Mouse (Mus musculus): ENCODE data around the gene Abhd12b. TPM values are rescaled to one million over a fixed set of nuclear protein-coding genes. Genes with fewer than 3 reads are reported as not detected.

The Abhd12b gene
- polyA plus RNA-seq, 1 experiment from 2014 or later = 0.23 TPM

- Histone ChIP-seq H3K27me3 (ENCODE audit: control insufficient read depth, insufficient read depth, low read length) (no peaks in the 10 kb centered on the region), H3K9me3 (ENCODE audit: control insufficient read depth, low read length) (no peaks in the 10 kb centered on the region), H3K36me3 (replicated peaks; ENCODE audit: control insufficient read depth, insufficient read depth) (no peaks in the 10 kb centered on the region), H3K9ac (no peak overlapping the region), H3K4me1 (replicated peaks; ENCODE audit: control insufficient read depth, insufficient read depth, low read length) (no peaks in the 10 kb centered on the region), H3K4me3 (replicated peaks; ENCODE audit: low read length) (no peak overlapping the region), H3K4me2 (replicated peaks) (no peak overlapping the region), H3K27ac (no peak overlapping the region)
- no peak for ATAC-seq (ENCODE audit: low FRiP score)
- no peak for DNase-seq (ENCODE audit: low spot score)
- WGBS = 89% methylated on average over 6 of the region's 6 CpGs
Observed at GRCm38 (mm10) chr12:70213601-70214000, 59.7 kb downstream of the Abhd12b start.

- Histone ChIP-seq H3K27me3 (ENCODE audit: control insufficient read depth, insufficient read depth, low read length) (no peaks in the 10 kb centered on the region), H3K4me1 (replicated peaks; ENCODE audit: control insufficient read depth, insufficient read depth, low read length) (no peaks in the 10 kb centered on the region), H3K9ac (no peak overlapping the region), H3K4me3 (replicated peaks; ENCODE audit: low read length) (no peak overlapping the region), H3K36me3 (replicated peaks; ENCODE audit: control insufficient read depth, insufficient read depth) (no peaks in the 10 kb centered on the region), H3K4me2 (replicated peaks) (no peak overlapping the region), H3K9me3 (ENCODE audit: control insufficient read depth, low read length) (no peaks in the 10 kb centered on the region), H3K27ac (no peak overlapping the region)
- ATAC-seq (ENCODE audit: low FRiP score) (no peak), DNase-seq (ENCODE audit: low spot score) (no peak)
- WGBS = 87% methylated on average over 8 of the region's 8 CpGs
Observed at GRCm38 (mm10) chr12:70214281-70214680, 60.3 kb downstream of the Abhd12b start.

- no peaks in the 10 kb centered on the region for H3K36me3 ChIP-seq (replicated peaks; ENCODE audit: control insufficient read depth, insufficient read depth)
- no peak overlapping the region for H3K9ac ChIP-seq
- H3K27me3 ChIP-seq (ENCODE audit: control insufficient read depth, insufficient read depth, low read length) = no peaks in the 10 kb centered on the region
- H3K4me2 ChIP-seq (replicated peaks) = no peak overlapping the region
- no peaks in the 10 kb centered on the region for H3K9me3 ChIP-seq (ENCODE audit: control insufficient read depth, low read length)
- no peak overlapping the region for H3K4me3 ChIP-seq (replicated peaks; ENCODE audit: low read length)
- WGBS = 40% methylated on average over 16 of the region's 16 CpGs
- no peak for DNase-seq (ENCODE audit: low spot score)
- ATAC-seq (ENCODE audit: low FRiP score) = no peak
- H3K27ac ChIP-seq = no peak overlapping the region
- no peaks in the 10 kb centered on the region for H3K4me1 ChIP-seq (replicated peaks; ENCODE audit: control insufficient read depth, insufficient read depth, low read length)
Observed at GRCm38 (mm10) chr12:70216229-70216800, 62.4 kb downstream of the Abhd12b start.

- Histone ChIP-seq H3K4me2 (replicated peaks) (no peak overlapping the region), H3K27ac (no peak overlapping the region), H3K4me1 (replicated peaks; ENCODE audit: control insufficient read depth, insufficient read depth, low read length) (no peaks in the 10 kb centered on the region), H3K9me3 (ENCODE audit: control insufficient read depth, low read length) (no peaks in the 10 kb centered on the region), H3K27me3 (ENCODE audit: control insufficient read depth, insufficient read depth, low read length) (no peaks in the 10 kb centered on the region), H3K4me3 (replicated peaks; ENCODE audit: low read length) (no peak overlapping the region), H3K9ac (no peak overlapping the region), H3K36me3 (replicated peaks; ENCODE audit: control insufficient read depth, insufficient read depth) (no peaks in the 10 kb centered on the region)
- DNase-seq (ENCODE audit: low spot score) (no peak), ATAC-seq (ENCODE audit: low FRiP score) (no peak)
- WGBS = 87% methylated on average over 8 of the region's 8 CpGs
Observed at GRCm38 (mm10) chr12:70218795-70219540, 65.0 kb downstream of the Abhd12b start.

- ATAC-seq (ENCODE audit: low FRiP score) (no peak), DNase-seq (ENCODE audit: low spot score) (no peak)
- Histone ChIP-seq H3K4me3 (replicated peaks; ENCODE audit: low read length) (no peak overlapping the region), H3K27me3 (ENCODE audit: control insufficient read depth, insufficient read depth, low read length) (peaks cover 4% of the 10 kb centered on the region; the same call in 1 of the 2 replicates), H3K9ac (no peak overlapping the region), H3K9me3 (ENCODE audit: control insufficient read depth, low read length) (no peaks in the 10 kb centered on the region), H3K4me1 (replicated peaks; ENCODE audit: control insufficient read depth, insufficient read depth, low read length) (no peaks in the 10 kb centered on the region), H3K4me2 (replicated peaks) (no peak overlapping the region), H3K27ac (no peak overlapping the region), H3K36me3 (replicated peaks; ENCODE audit: control insufficient read depth, insufficient read depth) (no peaks in the 10 kb centered on the region)
- 79% methylated on average over 5 of the region's 5 CpGs for WGBS
Observed at GRCm38 (mm10) chr12:70221425-70221824, 67.5 kb downstream of the Abhd12b start.

GRCm38 (mm10) chr12:70223331-70223730, 69.4 kb downstream of the Abhd12b start:
- H3K27ac ChIP-seq = no peak overlapping the region
- ATAC-seq (ENCODE audit: low FRiP score) = no peak
- H3K36me3 ChIP-seq (replicated peaks; ENCODE audit: control insufficient read depth, insufficient read depth) = no peaks in the 10 kb centered on the region
- no peaks in the 10 kb centered on the region for H3K9me3 ChIP-seq (ENCODE audit: control insufficient read depth, low read length)
- H3K4me3 ChIP-seq (replicated peaks; ENCODE audit: low read length) = no peak overlapping the region
- no peak overlapping the region for H3K4me2 ChIP-seq (replicated peaks)
- no peak for DNase-seq (ENCODE audit: low spot score)
- 68% methylated on average over 4 of the region's 4 CpGs for whole genome bisulfite sequencing
- H3K9ac ChIP-seq = no peak overlapping the region
- peaks cover 10% of the 10 kb centered on the region for H3K4me1 ChIP-seq (replicated peaks; ENCODE audit: control insufficient read depth, insufficient read depth, low read length)
- peaks cover 10% of the 10 kb centered on the region; the same call in 1 of the 2 replicates for H3K27me3 ChIP-seq (ENCODE audit: control insufficient read depth, insufficient read depth, low read length)

GRCm38 (mm10) chr12:70226655-70227054, 72.7 kb downstream of the Abhd12b start:
- H3K36me3 ChIP-seq (replicated peaks; ENCODE audit: control insufficient read depth, insufficient read depth) = no peaks in the 10 kb centered on the region
- peaks cover 10% of the 10 kb centered on the region for H3K4me1 ChIP-seq (replicated peaks; ENCODE audit: control insufficient read depth, insufficient read depth, low read length)
- H3K4me2 ChIP-seq (replicated peaks) = peak overlapping the region; percentile 93
- DNase-seq (ENCODE audit: low spot score) = no peak
- H3K4me3 ChIP-seq (replicated peaks; ENCODE audit: low read length) = peak overlapping the region; percentile 38
- H3K9me3 ChIP-seq (ENCODE audit: control insufficient read depth, low read length) = no peaks in the 10 kb centered on the region
- peaks cover 10% of the 10 kb centered on the region; the same call in 1 of the 2 replicates for H3K27me3 ChIP-seq (ENCODE audit: control insufficient read depth, insufficient read depth, low read length)
- no peak; the same call in 1 of the 2 replicates for ATAC-seq (ENCODE audit: low FRiP score)
- 28% methylated on average over 5 of the region's 5 CpGs for WGBS
- peak overlapping the region; percentile 55; the same call in 1 of the 2 replicates for H3K9ac ChIP-seq
- H3K27ac ChIP-seq = no peak overlapping the region

GRCm38 (mm10) chr12:70227121-70227932, 73.4 kb downstream of the Abhd12b start:
- Histone ChIP-seq H3K4me1 (replicated peaks; ENCODE audit: control insufficient read depth, insufficient read depth, low read length) (peaks cover 10% of the 10 kb centered on the region), H3K4me2 (replicated peaks) (peak overlapping the region; percentile 93), H3K27me3 (ENCODE audit: control insufficient read depth, insufficient read depth, low read length) (peaks cover 10% of the 10 kb centered on the region; the same call in 1 of the 2 replicates), H3K36me3 (replicated peaks; ENCODE audit: control insufficient read depth, insufficient read depth) (no peaks in the 10 kb centered on the region), H3K4me3 (replicated peaks; ENCODE audit: low read length) (peak overlapping the region; percentile 38), H3K9ac (peak overlapping the region; percentile 55), H3K27ac (no peak overlapping the region), H3K9me3 (ENCODE audit: control insufficient read depth, low read length) (no peaks in the 10 kb centered on the region)
- peak; percentile 75 for ATAC-seq (ENCODE audit: low FRiP score)
- 1% methylated on average over 50 of the region's 52 CpGs for WGBS
- no peak for DNase-seq (ENCODE audit: low spot score)

- H3K27me3 ChIP-seq (ENCODE audit: control insufficient read depth, insufficient read depth, low read length) = peaks cover 10% of the 10 kb centered on the region; the same call in 1 of the 2 replicates
- H3K27ac ChIP-seq = no peak overlapping the region
- H3K9ac ChIP-seq = 0 out of 2 replicates have a peak overlapping the region, but pooled peaks have one; percentile 55
- DNase-seq (ENCODE audit: low spot score) = no peak
- ATAC-seq (ENCODE audit: low FRiP score) = no peak
- H3K4me3 ChIP-seq (replicated peaks; ENCODE audit: low read length) = no peak overlapping the region
- H3K9me3 ChIP-seq (ENCODE audit: control insufficient read depth, low read length) = no peaks in the 10 kb centered on the region
- H3K4me1 ChIP-seq (replicated peaks; ENCODE audit: control insufficient read depth, insufficient read depth, low read length) = peaks cover 10% of the 10 kb centered on the region
- 65% methylated on average over 11 of the region's 11 CpGs for WGBS
- H3K4me2 ChIP-seq (replicated peaks) = peak overlapping the region; percentile 93; the same call in 1 of the 2 replicates
- H3K36me3 ChIP-seq (replicated peaks; ENCODE audit: control insufficient read depth, insufficient read depth) = no peaks in the 10 kb centered on the region
Observed at GRCm38 (mm10) chr12:70228155-70228554, 74.2 kb downstream of the Abhd12b start.

Measured in hindbrain, embryonic 14.5 days (tissue).